Comparison of ENCODE assay signal across 9 mouse cellular contexts in genomic region chr4:107817463-107817862, GRCm38 (mm10). TPM values are rescaled to one million over a fixed set of nuclear protein-coding genes. Genes with fewer than 3 reads are reported as not detected.
A peak's percentile ranks its signal among the peaks of the same experiment; 100 is the strongest.
DNase-seq lines count a peak whose midpoint lies in the region; ATAC-seq lines count a peak whose summit lies in the region.
"Had no signal": no experiment of that assay in that cellular context is flagged by ENCODE, and none has a peak within 500 bp of the region (broad histone marks: within the 10 kb centered on the region; RNA-seq: fewer than 3 reads in every experiment).

No protein-coding gene starts in this region.

- H3K36me3 ChIP-seq in lung, embryonic 16.5 days (ENCODE audit: control insufficient read depth, insufficient read depth, low read length), result no peaks in the 10 kb centered on the region
- no peaks in the 10 kb centered on the region for H3K36me3 ChIP-seq in embryonic facial prominence, embryonic 14.5 days (ENCODE audit: control insufficient read depth, insufficient read depth, low read length)
- peaks cover 18% of the 10 kb centered on the region; the same call in 1 of the 2 replicates for H3K36me3 ChIP-seq in hindbrain, embryonic 14.5 days (replicated peaks; ENCODE audit: control insufficient read depth, insufficient read depth)
- H3K36me3 ChIP-seq in neural tube, embryonic 12.5 days, result peaks cover 11% of the 10 kb centered on the region

- peaks cover 8% of the 10 kb centered on the region; the same call in 1 of the 2 replicates for H3K4me1 ChIP-seq in lung, embryonic 16.5 days (replicated peaks; ENCODE audit: control insufficient read depth, insufficient read depth, low read length)
- H3K4me1 ChIP-seq in embryonic facial prominence, embryonic 14.5 days (ENCODE audit: control insufficient read depth, insufficient read depth, low read length), result no peaks in the 10 kb centered on the region
- peaks cover 34% of the 10 kb centered on the region for H3K4me1 ChIP-seq in hindbrain, embryonic 14.5 days (replicated peaks; ENCODE audit: control insufficient read depth, insufficient read depth, low read length)
- H3K4me1 ChIP-seq in neural tube, embryonic 12.5 days, result peaks cover 50% of the 10 kb centered on the region

- peak; percentile 70 for ATAC-seq in lung, embryonic 16.5 days (ENCODE audit: low read depth)
- ATAC-seq in embryonic facial prominence, embryonic 14.5 days (ENCODE audit: low read depth), result no peak; the same call in 1 of the 2 replicates
- ATAC-seq in hindbrain, embryonic 14.5 days (ENCODE audit: low FRiP score), result peak; percentile 49; the same call in 1 of the 2 replicates
- peak; percentile 52 for ATAC-seq in neural tube, embryonic 12.5 days (ENCODE audit: low FRiP score, low read depth)

- no peak overlapping the region for H3K4me2 ChIP-seq in lung, embryonic 16.5 days (ENCODE audit: low read depth, low read length)
- H3K4me2 ChIP-seq in embryonic facial prominence, embryonic 14.5 days (ENCODE audit: low read depth, low read length), result no peak overlapping the region
- no peak overlapping the region for H3K4me2 ChIP-seq in hindbrain, embryonic 14.5 days (replicated peaks)
- H3K4me2 ChIP-seq in neural tube, embryonic 12.5 days (replicated peaks), result 0 out of 2 replicates have a peak overlapping the region, but pooled peaks have one; percentile 5

- H3K9ac ChIP-seq in lung, embryonic 16.5 days (ENCODE audit: low read length), result no peak overlapping the region
- H3K9ac ChIP-seq in embryonic facial prominence, embryonic 14.5 days (ENCODE audit: low read depth, low read length), result no peak overlapping the region
- no peak overlapping the region for H3K9ac ChIP-seq in hindbrain, embryonic 14.5 days
- H3K9ac ChIP-seq in neural tube, embryonic 12.5 days, result no peak overlapping the region; the same call in 1 of the 2 replicates

- WGBS in lung, embryonic 16.5 days, result 36% methylated on average over 6 of the region's 6 CpGs
- WGBS in embryonic facial prominence, embryonic 14.5 days, result 49% methylated on average over 6 of the region's 6 CpGs
- 14% methylated on average over 6 of the region's 6 CpGs for WGBS in hindbrain, embryonic 14.5 days
- WGBS in neural tube, embryonic 12.5 days, result 32% methylated on average over 6 of the region's 6 CpGs

- no peaks in the 10 kb centered on the region for H3K9me3 ChIP-seq in lung, embryonic 16.5 days (ENCODE audit: control insufficient read depth, low read length)
- H3K9me3 ChIP-seq in embryonic facial prominence, embryonic 14.5 days (ENCODE audit: control insufficient read depth, low read length), result no peaks in the 10 kb centered on the region
- H3K9me3 ChIP-seq in hindbrain, embryonic 14.5 days (ENCODE audit: control insufficient read depth, low read length), result no peaks in the 10 kb centered on the region
- H3K9me3 ChIP-seq in neural tube, embryonic 12.5 days, result no peaks in the 10 kb centered on the region

- H3K27ac ChIP-seq in lung, embryonic 16.5 days (ENCODE audit: low read length), result no peak overlapping the region
- no peak overlapping the region for H3K27ac ChIP-seq in embryonic facial prominence, embryonic 14.5 days (replicated peaks; ENCODE audit: low read depth, low read length)
- H3K27ac ChIP-seq in hindbrain, embryonic 14.5 days, result peak overlapping the region; percentile 34; the same call in 1 of the 2 replicates
- no peak overlapping the region for H3K27ac ChIP-seq in neural tube, embryonic 12.5 days
- H3K27ac ChIP-seq: macrophage had no signal

- H3K27me3 ChIP-seq in lung, embryonic 16.5 days (ENCODE audit: control insufficient read depth, insufficient read depth, low read depth, low read length), result no peaks in the 10 kb centered on the region
- no peaks in the 10 kb centered on the region for H3K27me3 ChIP-seq in embryonic facial prominence, embryonic 14.5 days (replicated peaks; ENCODE audit: control insufficient read depth, insufficient read depth, low read length)
- no peaks in the 10 kb centered on the region for H3K27me3 ChIP-seq in hindbrain, embryonic 14.5 days (ENCODE audit: control insufficient read depth, insufficient read depth, low read length)
- H3K27me3 ChIP-seq in neural tube, embryonic 12.5 days (replicated peaks), result 0 out of 2 replicates have a peak, but pooled peaks cover 2% of the 10 kb centered on the region

- no peak for DNase-seq in lung, adult 18-20 months
- DNase-seq in embryonic facial prominence, embryonic 14.5 days (ENCODE audit: low spot score), result peak; percentile 69
- peak; percentile 51 for DNase-seq in hindbrain, embryonic 14.5 days (ENCODE audit: low spot score)
- DNase-seq in thymus, postnatal 4 days, result no peak
- DNase-seq in embryo, embryonic 11 days, result no peak
- no peak for DNase-seq in adrenal gland, postnatal 36 days

- H3K4me3 ChIP-seq in lung, embryonic 16.5 days (ENCODE audit: low read length), result no peak overlapping the region
- no peak overlapping the region for H3K4me3 ChIP-seq in embryonic facial prominence, embryonic 14.5 days (ENCODE audit: low read depth, low read length)
- H3K4me3 ChIP-seq in hindbrain, embryonic 14.5 days (replicated peaks; ENCODE audit: low read length), result no peak overlapping the region
- no peak overlapping the region for H3K4me3 ChIP-seq in neural tube, embryonic 12.5 days

RNA-seq across cellular contexts. Expression of gene Lrp8, which starts 15.4 kb away (rescaled TPM):
- 0.26 and 0.40 TPM in 2 replicates for polyA plus RNA-seq in lung, embryonic 16.5 days (2015; fragmentation: Nextera tagmentation; extraction: Ambion mirVana)
- polyA plus RNA-seq in embryonic facial prominence, embryonic 14.5 days (2014; fragmentation: Nextera tagmentation; extraction: Ambion mirVana), result 4.0 and 4.1 TPM in 2 replicates
- 62.2 and 69.5 TPM in 2 replicates for polyA plus RNA-seq in hindbrain, embryonic 14.5 days (2014; fragmentation: Nextera tagmentation; extraction: Ambion mirVana)
- polyA plus RNA-seq in neural tube, embryonic 12.5 days (2016; fragmentation: Nextera tagmentation; extraction: Ambion mirVana), result 47.6 and 53.9 TPM in 2 replicates
- total RNA-seq in adrenal gland, postnatal 36 days (2021), result 10 to 100 TPM in 1 of 2 experiments, 1 to 10 TPM in 1; 7.2 to 12.3 TPM

Comparison
In these comparisons a context has a peak if more than half of its experiments do, and no peak if none do; other contexts are left out.
1. DNase-seq: peak in embryonic facial prominence, embryonic 14.5 days (single experiment) and hindbrain, embryonic 14.5 days (single experiment); none in lung, adult 18-20 months (0 of 2), thymus, postnatal 4 days (single experiment), embryo, embryonic 11 days (single experiment) and adrenal gland, postnatal 36 days (0 of 2).